Mouse (Mus musculus): ENCODE results near the gene Chrna5. TPM values are rescaled to one million over a fixed set of nuclear protein-coding genes. Genes with fewer than 3 reads are reported as not detected.

The Chrna5 gene
- polyA plus RNA-seq (2015; fragmentation: Nextera tagmentation; extraction: Ambion mirVana): not detected in 2 replicates

DNA sequence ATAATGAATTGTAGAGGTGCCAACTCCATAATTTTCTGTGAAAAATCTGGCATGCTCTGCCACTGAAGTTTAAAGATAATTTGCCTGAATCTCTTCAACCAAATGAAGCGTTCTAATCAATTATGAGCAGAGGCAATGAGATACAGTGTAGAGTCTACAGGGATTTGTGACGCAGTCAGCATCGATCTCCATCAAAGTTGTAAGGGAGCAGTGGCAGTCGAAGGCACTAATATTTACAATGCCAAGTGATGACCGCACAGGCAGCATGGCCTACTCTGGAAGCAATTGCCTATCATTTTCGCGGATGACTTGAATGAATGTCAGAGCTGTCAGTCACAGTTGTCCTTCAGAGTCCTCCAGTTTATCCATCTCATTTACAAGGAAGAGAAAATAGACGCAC, at the start of gene Chrna5:
Gene Chrna5 (plus strand): TSS at position 207 of the 400 bp plus-strand sequence.

GRCm38 (mm10) chr9:54950575-54951321, 29.9 kb upstream of the Chrna5 start, which contains the start of the genes Psma4 and AY074887:
TSS of gene Psma4 (plus strand) at chr9:54950790.
TSS of gene AY074887 (minus strand) at chr9:54950998.

GRCm38 (mm10) chr9:55026275-55026663, 45.6 kb downstream of the Chrna5 start, which contains the start of gene Chrna3:
TSS of gene Chrna3 (minus strand) at chr9:55026562.

DNA sequence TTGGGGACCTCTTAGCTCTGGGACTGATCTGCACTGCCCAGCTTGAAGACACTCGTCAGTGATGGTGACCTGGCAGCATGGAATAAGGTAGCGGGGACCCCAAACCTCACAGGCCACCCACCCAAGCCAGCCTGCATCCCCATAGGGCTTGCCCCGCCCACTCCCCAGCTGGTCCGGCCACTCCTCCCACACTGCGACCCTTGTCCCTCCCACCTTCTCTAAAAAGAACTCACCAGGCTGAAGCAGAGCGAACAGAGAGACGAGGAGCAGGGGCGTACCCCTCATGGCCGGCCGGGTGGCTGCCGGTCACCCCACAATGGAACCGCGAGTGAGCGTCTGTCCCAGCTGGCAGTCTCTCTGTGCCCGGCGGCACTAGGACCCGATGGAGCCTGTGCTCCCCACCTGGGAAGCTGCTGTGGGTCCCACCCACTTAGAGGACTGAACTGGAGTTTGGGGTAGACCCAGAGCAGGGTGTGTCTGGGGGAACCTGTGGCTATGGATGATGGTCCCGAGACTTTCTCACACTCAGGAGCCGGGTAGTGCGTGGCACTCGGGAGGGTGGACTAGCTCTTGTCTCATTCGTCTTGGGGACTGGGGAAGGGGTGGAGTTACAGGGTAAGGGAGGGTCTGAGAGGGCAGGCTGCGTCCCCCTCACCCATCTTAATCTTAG, 67.7 kb downstream of the Chrna5 start, which contains the start of gene Chrnb4:
Gene Chrnb4 (minus strand): TSS at position 569 of the 670 bp plus-strand sequence.

Other genes starting within 250 kb of the Chrna5 start
- 107 and 111 TPM in 2 replicates for gene Wdr61, start 246.4 kb upstream of the Chrna5 start, polyA plus RNA-seq (2015; fragmentation: Nextera tagmentation; extraction: Ambion mirVana)
- gene Crabp1, start 216.1 kb upstream of the Chrna5 start, polyA plus RNA-seq (2015; fragmentation: Nextera tagmentation; extraction: Ambion mirVana): 25.7 and 47.7 TPM in 2 replicates
- gene Ireb2, start 117.1 kb upstream of the Chrna5 start, polyA plus RNA-seq (2015; fragmentation: Nextera tagmentation; extraction: Ambion mirVana): 11.2 and 12.9 TPM in 2 replicates
- 0.93 and 1.1 TPM in 2 replicates for gene Hykk, start 63.6 kb upstream of the Chrna5 start, polyA plus RNA-seq (2015; fragmentation: Nextera tagmentation; extraction: Ambion mirVana)
- gene Psma4, start 30.1 kb upstream of the Chrna5 start, polyA plus RNA-seq (2015; fragmentation: Nextera tagmentation; extraction: Ambion mirVana): 168 and 172 TPM in 2 replicates
- gene AY074887, start 29.9 kb upstream of the Chrna5 start, polyA plus RNA-seq (2015; fragmentation: Nextera tagmentation; extraction: Ambion mirVana): 0.32 and 0.81 TPM in 2 replicates
- not detected in 2 replicates for gene Chrna3, start 45.7 kb downstream of the Chrna5 start, polyA plus RNA-seq (2015; fragmentation: Nextera tagmentation; extraction: Ambion mirVana)
- not detected in 2 replicates for gene Chrnb4, start 67.9 kb downstream of the Chrna5 start, polyA plus RNA-seq (2015; fragmentation: Nextera tagmentation; extraction: Ambion mirVana)
- gene Ube2q2, start 168.0 kb downstream of the Chrna5 start, polyA plus RNA-seq (2015; fragmentation: Nextera tagmentation; extraction: Ambion mirVana): 18.5 and 20.9 TPM in 2 replicates
- 21.5 and 22.8 TPM in 2 replicates for gene Fbxo22, start 228.0 kb downstream of the Chrna5 start, polyA plus RNA-seq (2015; fragmentation: Nextera tagmentation; extraction: Ambion mirVana)